Mouse (Mus musculus): ENCODE measurements around the gene Tufm.

The Tufm gene

DNA sequence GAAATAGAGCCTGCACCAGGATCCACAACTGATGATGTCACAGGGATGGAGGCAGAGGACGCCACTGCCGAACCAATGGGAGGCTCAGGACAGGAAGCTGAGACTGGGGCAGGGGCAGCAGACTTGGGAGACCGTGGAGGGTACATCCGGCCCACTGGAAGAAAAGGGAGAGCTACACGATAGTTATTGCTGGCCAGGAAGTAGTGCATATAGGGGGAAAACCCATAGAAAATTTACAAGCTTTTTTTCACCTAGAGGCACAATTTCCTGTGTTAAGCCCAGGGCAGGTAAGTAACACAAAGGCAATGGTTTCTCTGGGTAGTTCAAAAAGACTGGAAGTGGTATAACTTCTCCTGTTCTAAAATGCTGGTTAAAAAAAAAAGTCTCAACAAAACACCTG is 9.3 kb downstream of the Tufm start:
- intact Hi-C loops (cut with DNase I), result no loop called here

DNA sequence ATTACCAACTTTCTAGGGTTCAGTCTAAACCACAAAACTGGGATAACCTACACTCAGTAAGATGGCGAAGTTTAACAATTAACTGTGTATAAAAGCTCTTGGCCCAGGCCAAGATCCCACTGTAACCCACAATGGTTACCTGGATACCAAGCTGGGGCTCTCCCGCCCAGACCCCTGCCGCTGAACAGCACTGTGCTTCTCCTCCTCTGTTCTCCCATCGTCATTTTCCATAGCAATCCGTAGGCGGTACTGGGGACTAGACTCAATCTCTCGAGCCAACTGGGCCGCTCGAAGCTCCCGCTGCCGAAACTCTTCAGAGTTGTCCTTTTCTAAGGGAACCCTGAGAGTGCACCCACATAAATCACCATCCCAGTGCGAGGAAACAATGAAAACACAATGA is 10.8 kb downstream of the Tufm start:
- intact Hi-C loops (cut with DNase I), result no loop called here

DNA sequence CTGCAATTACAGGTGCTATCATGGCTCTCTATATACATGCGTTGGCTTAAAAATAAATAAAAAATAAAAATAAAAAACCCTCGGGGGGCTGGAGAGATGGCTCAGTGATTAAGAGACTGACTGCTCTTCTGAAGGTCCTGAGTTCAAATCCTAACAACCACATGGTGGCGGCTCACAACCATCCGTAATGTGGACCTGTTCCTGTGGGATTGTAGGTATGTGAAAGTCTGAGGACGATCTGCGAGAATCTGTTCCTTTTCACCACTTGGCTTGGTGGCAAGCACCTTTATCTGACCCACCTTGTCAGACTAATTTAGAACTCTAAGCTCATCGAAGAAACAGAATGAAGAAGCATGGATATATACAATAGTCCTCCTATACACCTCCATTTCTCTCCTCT is 12.3 kb downstream of the Tufm start:
- intact Hi-C loops (cut with DNase I), result no loop called here

DNA sequence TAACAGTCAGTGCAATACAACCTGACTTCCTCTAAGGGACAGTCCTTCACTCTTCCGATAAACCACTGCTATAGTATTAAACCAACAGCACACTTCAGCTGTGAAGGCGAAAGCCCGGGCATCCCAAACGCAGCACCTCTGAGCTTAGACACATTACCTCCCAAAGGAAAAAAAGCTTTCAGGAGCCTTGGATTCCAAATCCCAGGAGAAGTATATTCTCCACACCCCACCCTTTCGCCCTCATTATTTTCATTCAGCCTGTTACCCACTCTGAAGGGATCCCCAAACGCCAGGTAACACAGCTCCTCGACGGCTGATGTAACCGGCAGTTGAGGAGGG is 14.5 kb downstream of the Tufm start:
- intact Hi-C loops (cut with DNase I), result loop anchor here (2.0 kb wide), 1 partner anchor 15 kb away; the partner anchor contains the start of gene Tufm

DNA sequence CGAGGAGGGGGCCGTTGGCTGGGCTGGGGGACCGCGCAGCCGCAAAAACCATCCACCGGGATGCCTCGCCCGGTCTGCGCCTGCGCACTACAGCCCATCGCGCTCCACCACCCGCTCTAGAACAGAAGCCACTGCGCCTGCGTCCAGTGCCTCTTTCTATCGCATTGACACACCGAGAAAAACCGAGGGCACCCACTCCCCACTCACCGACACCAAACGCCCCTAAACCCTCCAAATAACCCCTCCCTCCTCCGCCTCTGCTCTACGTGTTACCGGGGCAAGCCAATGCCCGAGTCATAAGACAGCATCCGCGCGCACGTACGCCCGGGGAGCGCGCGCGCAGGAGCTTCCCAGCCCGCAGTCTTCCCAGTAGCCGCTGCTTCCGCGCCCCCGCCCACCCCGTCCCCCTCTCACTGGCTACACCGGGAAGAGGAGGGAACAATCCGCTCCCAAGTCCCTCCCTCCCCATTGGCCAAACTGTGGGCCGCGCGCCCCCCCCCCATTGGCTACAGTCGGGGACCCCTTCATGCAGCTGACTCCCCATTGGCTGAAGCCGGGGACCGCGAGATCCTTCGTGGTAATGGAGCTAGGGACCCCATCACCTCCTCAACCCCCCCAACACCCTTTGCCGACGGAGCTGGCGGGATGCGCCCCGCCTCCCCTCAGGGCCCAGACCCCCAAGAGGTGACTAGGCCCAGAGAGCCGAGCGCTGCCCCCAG is 15.0 kb downstream of the Tufm start:
- intact Hi-C loops (cut with DNase I), result loop anchor here (2.0 kb wide), 1 partner anchor 15 kb away; the partner anchor contains the start of gene Tufm

DNA sequence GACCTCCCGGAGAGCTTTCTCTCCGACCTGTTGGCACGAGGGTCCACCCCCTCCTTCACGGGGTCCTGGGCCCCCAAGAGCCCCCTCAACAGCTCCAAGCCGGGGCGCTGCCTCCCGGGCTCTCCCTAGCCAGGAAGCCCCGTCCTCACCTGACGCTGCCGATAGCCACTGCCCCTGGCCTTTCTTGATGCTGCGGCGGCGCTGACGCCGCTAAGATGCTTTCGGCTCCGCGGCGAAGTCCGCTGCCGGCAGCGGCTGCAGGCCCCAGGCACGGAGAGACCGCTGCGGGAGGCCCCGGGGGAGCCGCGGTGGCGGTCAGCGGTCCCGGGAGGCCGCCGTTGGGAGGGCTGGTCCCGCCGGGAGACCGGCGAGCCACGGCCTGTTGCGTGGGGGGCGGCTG is 15.6 kb downstream of the Tufm start:
- intact Hi-C loops (cut with DNase I), result loop anchor here (2.0 kb wide), 1 partner anchor 16 kb away; the partner anchor contains the start of gene Tufm

DNA sequence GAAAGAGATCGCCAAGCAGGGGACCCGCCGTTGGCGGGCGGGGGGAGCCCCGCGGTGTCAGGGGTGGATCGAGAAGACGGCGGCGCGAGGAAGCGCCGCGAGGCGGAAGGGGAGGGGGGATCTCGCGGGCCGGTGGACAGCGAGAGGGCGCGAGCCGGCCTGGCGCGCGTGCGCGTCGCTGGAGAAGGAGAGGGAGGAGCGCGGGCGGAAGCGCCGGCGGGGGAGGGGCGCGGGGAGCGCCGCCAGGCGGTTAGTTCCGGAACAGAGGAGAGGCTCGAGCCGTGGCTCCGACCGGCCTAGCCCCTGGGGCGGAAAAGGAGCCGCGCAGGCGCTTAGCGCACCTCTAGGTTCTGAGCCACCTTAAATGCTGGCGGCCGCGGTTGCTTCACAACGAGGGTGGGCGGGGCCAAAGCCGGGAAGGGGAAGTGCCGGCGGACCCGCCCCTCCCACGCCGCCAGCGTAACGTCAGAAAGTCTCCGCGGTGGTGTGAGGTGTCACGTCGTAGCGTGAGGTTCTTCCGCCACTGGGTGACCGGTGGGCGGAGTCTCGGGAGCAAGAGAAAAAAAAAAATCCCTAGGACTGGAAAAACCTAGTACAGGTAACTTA is 16.2 kb downstream of the Tufm start, which contains the start of gene Atxn2l:
Gene Atxn2l, minus strand, starts transcription at position 165 of the 606 bp plus-strand sequence.
- intact Hi-C loops (cut with DNase I), result loop anchor here (2.0 kb wide), 1 partner anchor 17 kb away; the partner anchor contains the start of gene Tufm

DNA sequence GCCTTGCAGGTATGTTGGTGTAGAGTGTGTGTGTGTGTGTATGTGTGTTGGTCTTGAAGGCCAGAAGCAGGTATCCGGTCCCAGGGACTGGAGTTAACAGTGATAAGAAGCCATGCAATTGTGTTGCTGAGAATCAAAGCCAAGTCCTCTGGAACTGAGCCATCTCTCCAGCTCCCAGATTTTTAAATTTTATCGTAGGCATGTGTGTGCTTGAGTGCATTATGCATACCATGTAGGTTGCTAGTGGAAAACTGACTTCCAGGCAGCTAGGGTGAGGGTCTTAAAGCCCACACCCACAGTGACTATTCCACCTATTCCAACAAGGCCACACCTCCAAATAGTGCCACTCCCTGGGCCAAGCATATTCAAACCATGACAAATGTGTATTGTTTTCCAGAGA is 17.8 kb downstream of the Tufm start:
- intact Hi-C loops (cut with DNase I), result no loop called here

DNA sequence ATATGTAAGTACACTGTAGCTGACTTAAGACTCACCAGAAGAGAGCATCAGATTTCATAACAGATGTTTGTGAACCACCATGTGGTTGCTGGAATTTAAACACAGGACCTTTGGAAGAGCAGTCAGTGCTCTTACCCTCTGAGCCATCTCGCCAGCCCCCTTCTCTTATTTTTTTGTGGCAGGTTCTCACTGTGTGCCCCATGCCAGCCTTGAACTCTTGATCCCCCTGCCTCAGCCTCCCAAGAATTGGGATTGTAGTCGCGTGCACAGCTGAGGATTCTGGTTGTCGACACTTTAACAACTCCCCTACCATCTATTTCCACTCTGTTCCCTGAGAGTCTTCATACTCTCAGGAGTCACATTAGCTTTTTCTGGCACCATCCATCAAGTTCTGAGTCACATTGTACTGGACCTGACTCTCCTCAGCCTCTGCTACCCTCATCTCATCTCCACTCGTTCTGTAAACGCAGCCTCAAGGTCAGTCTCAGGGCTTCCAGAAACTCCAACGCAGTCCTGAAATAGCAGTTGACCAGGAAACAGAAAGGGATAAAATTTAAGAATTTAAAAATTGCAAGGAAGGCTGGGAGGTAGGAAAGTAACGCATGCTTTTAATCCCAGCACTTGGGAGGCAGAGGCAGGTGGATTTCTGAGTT is 20.1 kb downstream of the Tufm start:
- intact Hi-C loops (cut with DNase I), result no loop called here

DNA sequence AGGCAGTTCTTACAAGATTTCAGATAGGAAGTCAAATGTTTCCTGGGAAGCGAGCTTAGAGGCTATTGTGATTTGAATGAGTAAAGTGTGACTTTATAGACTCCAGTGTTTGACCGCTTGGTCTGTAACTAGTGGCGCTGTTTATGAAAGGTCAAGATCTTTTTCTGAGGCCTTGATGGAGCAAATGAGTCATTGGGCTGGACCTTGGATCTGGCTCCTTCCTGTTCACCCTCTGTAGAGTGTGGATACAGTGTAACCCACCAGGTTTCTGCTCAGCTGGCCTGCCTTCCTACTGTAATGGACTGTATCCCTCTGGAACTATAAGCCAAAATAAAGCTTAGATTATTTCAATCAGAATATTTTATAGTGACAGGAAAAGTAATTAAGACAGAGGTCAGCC is 24.1 kb downstream of the Tufm start:
- intact Hi-C loops (cut with DNase I), result no loop called here

DNA sequence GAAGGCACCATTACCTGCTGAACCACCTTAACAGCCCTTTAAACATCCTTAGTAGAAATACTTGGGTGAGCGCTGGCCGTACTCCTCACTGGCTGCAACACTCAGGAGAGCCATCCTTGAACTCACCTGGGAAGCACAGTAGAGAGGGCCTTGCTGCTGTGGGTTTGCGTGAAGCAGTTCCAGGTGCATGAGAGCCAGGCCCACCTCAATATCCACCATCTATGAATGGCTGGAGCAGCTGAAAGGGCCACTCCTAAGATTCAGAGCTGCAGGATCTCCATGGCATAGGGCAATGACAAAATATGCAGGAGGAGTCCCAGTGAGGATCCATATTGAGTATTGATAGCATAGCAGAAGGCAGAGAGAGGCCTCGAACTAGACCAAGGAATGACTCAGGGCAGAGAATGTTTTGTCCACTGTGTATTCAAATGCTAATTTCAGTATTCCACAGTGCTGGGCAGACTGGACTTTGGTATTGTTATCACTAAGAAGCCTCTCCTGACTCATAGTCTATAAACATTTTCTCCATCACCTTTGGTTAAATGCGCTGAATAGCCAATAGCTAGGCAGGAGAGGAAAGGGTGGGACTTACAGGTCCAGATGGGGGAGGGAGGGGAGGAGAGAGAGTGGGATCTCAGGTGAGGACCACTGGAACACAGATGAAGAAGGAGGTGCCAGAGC is 31.2 kb downstream of the Tufm start:
- intact Hi-C loops (cut with DNase I), result no loop called here

DNA sequence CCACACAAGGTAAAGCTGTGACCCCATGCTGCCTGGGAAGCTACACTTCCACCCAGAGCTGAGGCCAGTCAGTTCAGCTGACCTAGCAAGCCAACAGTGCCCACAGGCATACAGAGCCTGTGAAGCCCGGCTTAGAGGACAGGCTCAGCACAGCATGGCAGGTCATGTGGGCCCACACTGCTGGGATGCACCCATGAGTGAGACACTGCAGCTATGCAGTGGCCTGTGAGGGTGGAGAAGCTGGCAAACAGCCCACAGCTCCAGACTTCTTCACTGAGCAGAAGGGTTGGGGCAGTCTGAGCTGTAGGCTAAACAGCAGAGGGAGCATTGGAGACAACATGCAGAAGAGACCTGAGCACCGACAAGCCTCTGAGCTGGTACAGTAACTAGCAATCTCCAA is 32.4 kb downstream of the Tufm start:
- intact Hi-C loops (cut with DNase I), result no loop called here

DNA sequence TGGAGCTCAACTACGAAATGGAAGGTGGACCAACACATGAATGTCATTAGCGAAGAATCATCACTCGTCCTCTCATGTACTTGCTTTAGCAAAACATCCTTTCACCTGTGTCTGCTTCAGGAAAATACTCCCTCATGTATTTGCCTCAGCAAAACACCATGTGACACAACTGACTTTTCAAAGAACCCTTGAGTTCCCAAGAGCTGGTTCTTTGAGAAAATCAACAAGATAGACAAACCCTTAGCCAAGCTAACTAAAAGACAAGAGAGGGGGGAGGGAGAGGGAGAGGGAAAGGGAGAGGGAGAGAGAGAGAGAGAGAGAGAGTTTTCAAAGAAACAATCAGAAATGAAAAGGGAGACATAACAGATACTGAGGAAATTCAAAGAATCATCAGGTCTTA is 36.2 kb downstream of the Tufm start:
- intact Hi-C loops (cut with DNase I), result loop anchor here (10.0 kb wide), 1 partner anchor 199 kb away; no protein-coding TSS in a partner anchor

DNA sequence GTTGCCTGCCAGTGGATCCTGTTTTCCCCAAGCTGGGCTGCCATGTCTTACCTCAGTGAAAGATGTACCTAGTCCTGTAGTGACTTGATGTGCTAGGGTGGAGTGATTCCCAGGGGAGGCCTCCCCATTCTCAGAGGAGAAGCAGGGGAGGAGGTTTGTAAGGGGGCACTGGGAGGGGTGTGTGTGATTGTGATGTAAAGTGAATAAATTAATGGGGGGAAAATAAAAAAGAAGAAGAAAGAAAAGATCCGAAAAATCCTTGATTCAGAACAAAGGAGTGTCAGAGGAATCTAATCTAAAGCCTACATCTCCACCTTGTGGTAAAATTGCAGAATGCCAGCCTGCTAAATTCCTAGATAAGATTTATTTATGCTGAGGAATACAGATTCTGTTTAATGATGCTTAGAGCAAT is 41.0 kb downstream of the Tufm start:
- intact Hi-C loops (cut with DNase I), result loop anchor here (2.0 to 10.0 kb wide), 3 partner anchors 47 to 203 kb away; no protein-coding TSS in a partner anchor

DNA sequence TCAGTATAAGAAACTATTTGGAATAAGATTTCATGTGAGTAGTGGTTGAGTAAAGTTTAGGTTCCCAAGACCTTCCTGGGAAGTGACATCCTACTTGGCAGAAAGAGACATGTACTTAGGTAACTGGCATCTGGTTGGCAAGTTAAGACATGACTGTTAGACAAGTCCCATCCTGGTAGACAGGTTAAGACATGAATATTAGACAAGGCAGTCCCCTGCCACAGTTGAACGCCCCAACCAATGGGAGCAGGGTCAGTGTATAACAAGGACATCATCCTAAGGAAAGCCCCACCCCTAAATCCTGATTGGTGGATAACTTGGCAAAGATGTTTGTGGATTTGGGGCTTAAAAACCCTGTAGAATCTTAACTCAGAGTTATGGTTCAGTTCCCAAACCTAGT is 46.3 kb downstream of the Tufm start:
- intact Hi-C loops (cut with DNase I), result no loop called here

DNA sequence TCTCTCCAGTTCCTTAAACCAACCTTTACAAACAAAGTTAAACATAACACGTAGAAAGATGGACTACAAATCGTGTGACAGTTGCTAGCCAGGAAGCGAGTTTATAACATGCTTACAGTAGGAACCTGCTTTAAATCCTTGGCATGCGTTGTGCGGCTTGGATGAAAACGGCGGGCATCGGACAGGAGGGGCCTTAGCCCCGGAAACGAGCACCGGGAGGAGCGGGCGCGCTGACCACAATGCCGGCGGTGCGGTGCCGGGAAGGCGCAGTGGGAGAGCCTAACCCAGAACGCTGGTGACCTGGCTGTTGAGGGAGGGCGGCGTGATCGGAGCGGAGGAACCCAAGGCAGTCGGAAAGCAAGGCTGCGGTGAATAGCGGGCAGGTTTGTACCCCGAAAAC is 48.6 kb downstream of the Tufm start:
- intact Hi-C loops (cut with DNase I), result no loop called here

DNA sequence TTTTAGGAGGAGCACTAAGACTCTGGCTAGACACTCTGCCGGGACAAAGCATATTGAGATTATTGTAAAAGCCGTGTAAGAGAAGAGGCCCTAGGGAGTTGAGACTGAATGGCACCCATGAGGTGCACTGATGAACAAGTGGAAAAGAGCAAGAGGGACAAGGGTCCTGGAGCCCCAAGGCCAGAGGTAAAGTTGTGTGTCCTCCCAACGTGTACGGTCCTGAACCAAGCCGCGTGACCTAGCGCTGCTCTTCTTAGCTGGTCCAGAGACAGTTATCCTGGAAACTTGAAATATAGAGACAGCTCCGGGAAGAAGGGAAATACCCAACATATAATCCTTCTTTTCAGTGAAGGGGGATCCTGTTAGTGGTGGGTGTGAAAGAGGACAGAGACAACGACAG is 49.3 kb downstream of the Tufm start:
- intact Hi-C loops (cut with DNase I), result no loop called here

DNA sequence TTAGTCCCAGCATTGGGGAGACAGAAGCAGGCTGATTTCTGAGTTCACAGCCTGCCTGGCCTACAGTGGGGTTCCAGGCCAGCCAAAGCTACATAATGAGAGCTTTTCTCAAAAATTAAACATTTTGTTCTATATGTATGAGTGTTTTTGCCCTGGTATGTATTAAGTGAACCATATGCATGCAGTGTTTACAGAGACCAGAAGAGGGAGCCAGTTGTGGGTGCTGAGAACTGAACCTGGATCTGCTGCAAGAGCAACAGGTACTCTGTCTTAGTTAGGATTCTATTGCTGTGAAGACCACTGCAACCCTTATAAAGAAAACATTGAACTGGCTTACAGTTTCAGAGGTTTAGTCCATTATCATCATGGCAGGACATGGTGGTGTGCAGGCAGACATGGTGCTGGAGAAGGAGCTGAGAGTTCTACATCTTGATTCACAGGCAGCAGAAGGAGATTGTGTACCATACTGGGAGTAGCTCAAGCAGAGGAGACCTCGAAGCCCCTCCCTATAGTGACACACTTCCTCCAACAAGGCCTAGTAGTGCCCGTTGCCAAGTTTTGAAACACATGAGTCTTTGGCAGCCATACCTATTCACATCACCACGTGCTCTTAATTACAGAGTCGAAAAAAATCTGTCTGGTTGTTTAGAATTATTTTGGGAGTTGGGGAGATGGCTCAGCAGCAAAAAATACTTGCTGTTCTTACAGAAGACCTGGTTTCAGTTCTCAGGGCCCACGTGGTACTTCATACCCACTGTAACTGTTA is 50.8 kb downstream of the Tufm start:
- intact Hi-C loops (cut with DNase I), result no loop called here

Data from adrenal gland (tissue).